In the genomic region with DNA sequence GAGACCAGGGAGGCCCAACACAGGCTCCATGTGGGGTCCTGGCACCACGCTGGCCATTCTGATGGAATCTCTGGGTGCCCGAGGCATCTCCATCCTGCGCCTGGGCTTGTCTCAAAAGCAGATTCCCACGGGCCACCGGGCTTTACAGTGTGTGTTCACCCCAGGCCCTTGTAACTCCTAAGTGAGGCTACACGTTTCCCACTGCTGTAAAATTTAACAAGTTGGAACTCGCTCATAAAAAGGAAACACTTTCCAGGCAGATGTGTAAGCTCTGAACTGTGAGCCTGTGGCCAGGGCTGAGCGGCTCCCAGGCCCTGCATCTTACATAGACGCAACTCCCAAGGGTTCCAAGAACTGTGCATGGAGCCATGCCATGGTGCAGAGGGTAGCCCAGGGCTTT, we compare ENCODE assay signal across 24 mouse cellular contexts.
DNase-seq lines count a peak whose midpoint lies in the region; ATAC-seq and TF ChIP-seq lines count a peak whose summit lies in the region.
"Had no signal": no experiment of that assay in that cellular context is flagged by ENCODE, and none has a peak within 500 bp of the region (broad histone marks: within the 10 kb centered on the region; RNA-seq: fewer than 3 reads in every experiment).

No protein-coding gene starts in this region.

- 0 out of 2 replicates have a peak overlapping the region, but pooled peaks have one; percentile 30 for H3K27ac ChIP-seq in testis, adult 2 months (ENCODE audit: control insufficient read depth, insufficient read depth, low read depth, low read length)
- H3K27ac ChIP-seq in limb, embryonic 11.5 days (replicated peaks; ENCODE audit: low read depth, low read length), result no peak overlapping the region
- 0 out of 2 replicates have a peak overlapping the region, but pooled peaks have one; percentile 33 for H3K27ac ChIP-seq in limb, embryonic 14.5 days (replicated peaks; ENCODE audit: low read depth, low read length)
- H3K27ac ChIP-seq: embryonic facial prominence, embryonic 12.5 days; forebrain, embryonic 12.5 days; gastrocnemius, adult 2 months; hindbrain, embryonic 12.5 days; hindbrain, embryonic 15.5 days had no signal

- TF ChIP-seq CTCF in testis, adult 2 months (IDR thresholded peaks at IDR 0.05; ENCODE audit: control insufficient read depth, insufficient read depth, insufficient replicate concordance, low read depth, low read length), result no peak

- 55% methylated on average over 9 of the region's 9 CpGs for WGBS in limb, embryonic 11.5 days
- 20% methylated on average over 9 of the region's 9 CpGs for WGBS in limb, embryonic 14.5 days

- no peaks in the 10 kb centered on the region; the same call in 1 of the 2 replicates for H3K4me1 ChIP-seq in testis, adult 2 months (ENCODE audit: control insufficient read depth, insufficient read depth, low read length)
- peaks cover 10% of the 10 kb centered on the region for H3K4me1 ChIP-seq in limb, embryonic 11.5 days (ENCODE audit: control insufficient read depth, insufficient read depth, low read length)
- H3K4me1 ChIP-seq in limb, embryonic 14.5 days (ENCODE audit: control insufficient read depth, insufficient read depth, low read length), result peaks cover 48% of the 10 kb centered on the region
- H3K4me1 ChIP-seq: embryonic facial prominence, embryonic 12.5 days; hindbrain, embryonic 12.5 days; hindbrain, embryonic 15.5 days had no signal

- H3K36me3 ChIP-seq in testis, adult 2 months (ENCODE audit: control insufficient read depth, insufficient read depth, low read length), result no peaks in the 10 kb centered on the region
- H3K36me3 ChIP-seq in limb, embryonic 11.5 days (ENCODE audit: control insufficient read depth, insufficient read depth, low read length), result no peaks in the 10 kb centered on the region
- H3K36me3 ChIP-seq in limb, embryonic 14.5 days (ENCODE audit: control insufficient read depth, insufficient read depth, low read length), result no peaks in the 10 kb centered on the region
- H3K36me3 ChIP-seq: embryonic facial prominence, embryonic 12.5 days; forebrain, embryonic 12.5 days; G1E; hindbrain, embryonic 12.5 days; hindbrain, embryonic 15.5 days had no signal

- no peak for TF ChIP-seq POLR2A in testis, adult 2 months (IDR thresholded peaks at IDR 0.05; ENCODE audit: control insufficient read depth, low read depth, low read length)
- TF ChIP-seq POLR2A in limb, embryonic 14.5 days (IDR thresholded peaks at IDR 0.05; ENCODE audit: borderline replicate concordance, extremely low read depth, insufficient read depth, insufficient read length), result no peak

- H3K4me3 ChIP-seq in testis, adult 2 months (ENCODE audit: control insufficient read depth, low read depth, low read length), result peak overlapping the region; percentile 54
- H3K4me3 ChIP-seq in limb, embryonic 11.5 days (ENCODE audit: low read depth, low read length), result no peak overlapping the region
- H3K4me3 ChIP-seq in limb, embryonic 14.5 days (replicated peaks; ENCODE audit: low read length), result no peak overlapping the region
- H3K4me3 ChIP-seq: embryonic facial prominence, embryonic 12.5 days; erythroblast, embryonic 14.5 days; forebrain, embryonic 12.5 days; gastrocnemius, adult 2 months; hindbrain, embryonic 12.5 days; hindbrain, embryonic 15.5 days had no signal

- no peaks in the 10 kb centered on the region for H3K27me3 ChIP-seq in testis, adult 2 months (ENCODE audit: control insufficient read depth, insufficient read depth, low read length)
- H3K27me3 ChIP-seq in limb, embryonic 11.5 days (ENCODE audit: control insufficient read depth, insufficient read depth, low read length), result no peaks in the 10 kb centered on the region
- 0 out of 2 replicates have a peak, but pooled peaks cover 3% of the 10 kb centered on the region for H3K27me3 ChIP-seq in limb, embryonic 14.5 days (ENCODE audit: control insufficient read depth, insufficient read depth, low read length)
- H3K27me3 ChIP-seq: CH12.LX; embryonic facial prominence, embryonic 12.5 days; forebrain, embryonic 12.5 days; hindbrain, embryonic 12.5 days; hindbrain, embryonic 15.5 days; Patski had no signal

- no peak for DNase-seq in testis, postnatal 10 days (ENCODE audit: low spot score)
- peak; percentile 61 for DNase-seq in limb, embryonic 11.5 days (ENCODE audit: low spot score)
- DNase-seq in limb, embryonic 14.5 days (ENCODE audit: low spot score), result peak; percentile 60
- DNase-seq in cerebellum, adult 8-10 months, result no peak
- no peak for DNase-seq in adrenal gland, adult 2 months
- DNase-seq: B cell, adult 2 months; cerebellum, adult 11-12 months; cerebellum, adult 9-10 months; cerebellum, postnatal 14 days; gastrocnemius, adult 2 months; gastrocnemius, postnatal 14 days; heart, adult 11 months had no signal

- no peak overlapping the region for H3K9ac ChIP-seq in limb, embryonic 11.5 days (ENCODE audit: low read length)
- H3K9ac ChIP-seq in limb, embryonic 14.5 days (ENCODE audit: low read depth, low read length, severe bottlenecking), result no peak overlapping the region
- H3K9ac ChIP-seq: embryonic facial prominence, embryonic 12.5 days; forebrain, embryonic 12.5 days; hindbrain, embryonic 12.5 days; hindbrain, embryonic 15.5 days had no signal

- H3K4me2 ChIP-seq in limb, embryonic 11.5 days (ENCODE audit: low read depth, severe bottlenecking), result no peak overlapping the region
- 0 out of 2 replicates have a peak overlapping the region, but pooled peaks have one; percentile 13 for H3K4me2 ChIP-seq in limb, embryonic 14.5 days (replicated peaks; ENCODE audit: low read depth, low read length, severe bottlenecking)
- H3K4me2 ChIP-seq: embryonic facial prominence, embryonic 12.5 days; forebrain, embryonic 12.5 days; heart, embryonic 11.5 days; hindbrain, embryonic 12.5 days; hindbrain, embryonic 15.5 days had no signal

- peak; percentile 63 for ATAC-seq in limb, embryonic 11.5 days (ENCODE audit: insufficient number of reproducible peaks, low FRiP score, low TSS enrichment, low read depth)
- ATAC-seq in limb, embryonic 14.5 days (ENCODE audit: low FRiP score, low read depth), result peak; percentile 85
- no peak for ATAC-seq in megakaryocyte-erythroid progenitor cell, adult 5-6 weeks (replicated peaks; ENCODE audit: low FRiP score, low TSS enrichment, poor library complexity, severe bottlenecking)
- ATAC-seq: forebrain, embryonic 16.5 days; Patski had no signal

- H3K9me3 ChIP-seq in limb, embryonic 11.5 days (ENCODE audit: control insufficient read depth, low read length), result no peaks in the 10 kb centered on the region
- no peaks in the 10 kb centered on the region for H3K9me3 ChIP-seq in limb, embryonic 14.5 days (ENCODE audit: control insufficient read depth, low read length)
- H3K9me3 ChIP-seq: embryonic facial prominence, embryonic 12.5 days; forebrain, embryonic 12.5 days; hindbrain, embryonic 12.5 days; hindbrain, embryonic 15.5 days had no signal

Comparison
In these comparisons a context has a peak if more than half of its experiments do, and no peak if none do; other contexts are left out.
1. DNase-seq: peak in limb, embryonic 11.5 days (single experiment) and limb, embryonic 14.5 days (single experiment); none in testis, postnatal 10 days (single experiment), cerebellum, adult 8-10 months (single experiment) and adrenal gland, adult 2 months (single experiment).